21 mouse cellular contexts compared by ENCODE assay signal in the genomic region with DNA sequence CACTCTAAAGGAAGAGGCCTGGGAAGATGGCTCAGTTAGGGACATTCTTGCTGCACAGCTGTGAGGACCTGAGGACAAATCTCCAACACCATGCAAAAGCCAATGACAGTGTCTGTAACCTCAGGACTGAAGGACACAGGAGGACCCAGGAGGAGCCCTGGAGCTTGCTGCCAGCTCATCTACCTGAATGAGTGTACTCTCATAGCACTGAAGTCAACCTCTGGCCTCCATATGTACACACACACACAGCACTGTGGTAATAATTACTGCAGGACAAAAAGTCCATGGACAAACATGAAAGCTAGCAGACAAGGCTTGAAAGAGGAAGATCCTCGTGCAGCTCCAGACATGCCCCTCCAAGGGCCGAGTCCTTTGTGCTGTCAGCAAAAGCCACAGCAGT.
DNase-seq lines count a peak whose midpoint lies in the region; ATAC-seq and TF ChIP-seq lines count a peak whose summit lies in the region.
"Had no signal": no experiment of that assay in that cellular context is flagged by ENCODE, and none has a peak within 500 bp of the region (broad histone marks: within the 10 kb centered on the region; RNA-seq: fewer than 3 reads in every experiment).

No protein-coding gene starts in this region.

- peak; percentile 75 for ATAC-seq in liver, embryonic 16.5 days (ENCODE audit: low read depth)
- no peak for ATAC-seq in liver, embryonic 12.5 days
- ATAC-seq in limb, embryonic 12.5 days (ENCODE audit: insufficient number of reproducible peaks, insufficient read depth, low FRiP score, low TSS enrichment, low read depth), result no peak
- peak; percentile 55; the same call in 1 of the 2 replicates for ATAC-seq in stomach, postnatal 0 days (ENCODE audit: low FRiP score, low TSS enrichment)
- no peak for ATAC-seq in heart, embryonic 12.5 days (ENCODE audit: insufficient number of reproducible peaks, low FRiP score)
- ATAC-seq: forebrain, embryonic 15.5 days had no signal

- no peak overlapping the region for H3K4me2 ChIP-seq in liver, embryonic 16.5 days (ENCODE audit: low read depth, low read length)
- H3K4me2 ChIP-seq in liver, embryonic 12.5 days, result no peak overlapping the region
- H3K4me2 ChIP-seq in limb, embryonic 12.5 days, result peak overlapping the region; percentile 22; the same call in 1 of the 2 replicates
- H3K4me2 ChIP-seq in stomach, postnatal 0 days (replicated peaks; ENCODE audit: low read depth), result no peak overlapping the region
- H3K4me2 ChIP-seq in heart, embryonic 12.5 days, result no peak overlapping the region
- H3K4me2 ChIP-seq: embryonic facial prominence, embryonic 15.5 days; forebrain, embryonic 15.5 days; hindbrain, embryonic 12.5 days had no signal

- H3K4me3 ChIP-seq in liver, embryonic 16.5 days (ENCODE audit: low read depth, low read length), result no peak overlapping the region
- no peak overlapping the region for H3K4me3 ChIP-seq in liver, embryonic 12.5 days
- H3K4me3 ChIP-seq in limb, embryonic 10.5 days, result no peak overlapping the region
- H3K4me3 ChIP-seq in limb, embryonic 12.5 days (replicated peaks), result no peak overlapping the region
- H3K4me3 ChIP-seq in stomach, postnatal 0 days (ENCODE audit: low read depth, low read length), result no peak overlapping the region
- H3K4me3 ChIP-seq in heart, embryonic 12.5 days, result no peak overlapping the region
- H3K4me3 ChIP-seq: embryonic facial prominence, embryonic 15.5 days; erythroblast, embryonic 14.5 days; forebrain, embryonic 10.5 days; forebrain, embryonic 15.5 days; hindbrain, embryonic 12.5 days had no signal

- H3K4me1 ChIP-seq in liver, embryonic 16.5 days (ENCODE audit: control insufficient read depth, low read depth, low read length), result no peaks in the 10 kb centered on the region; the same call in 1 of the 2 replicates
- H3K4me1 ChIP-seq in liver, embryonic 12.5 days, result peaks cover 7% of the 10 kb centered on the region; the same call in 1 of the 2 replicates
- H3K4me1 ChIP-seq in limb, embryonic 10.5 days, result peaks cover 99% of the 10 kb centered on the region
- H3K4me1 ChIP-seq in limb, embryonic 12.5 days (replicated peaks), result peaks cover 95% of the 10 kb centered on the region
- H3K4me1 ChIP-seq in stomach, postnatal 0 days (replicated peaks; ENCODE audit: control insufficient read depth, insufficient read depth), result peaks cover 3% of the 10 kb centered on the region; the same call in 1 of the 2 replicates
- H3K4me1 ChIP-seq in heart, embryonic 12.5 days (replicated peaks), result peaks cover 40% of the 10 kb centered on the region

- peak; percentile 20 for DNase-seq in limb, embryonic 10.5 days (ENCODE audit: low spot score)
- no peak for DNase-seq in stomach, postnatal 0 days (ENCODE audit: low spot score)
- DNase-seq in layer of hippocampus, adult 11-12 months (ENCODE audit: low spot score), result no peak
- DNase-seq: adrenal gland, adult 2 months; adrenal gland, postnatal 25 days; cerebellum, adult 8-10 months; cerebellum, postnatal 14 days; embryo, embryonic 11 days; gastrocnemius, postnatal 36 days; heart, adult 11 months; heart, postnatal 10 days; heart, postnatal 4 days had no signal

- no peaks in the 10 kb centered on the region for H3K27me3 ChIP-seq in liver, embryonic 16.5 days (ENCODE audit: control insufficient read depth, insufficient read depth, low read depth, low read length)
- H3K27me3 ChIP-seq in liver, embryonic 12.5 days (replicated peaks), result no peaks in the 10 kb centered on the region
- no peaks in the 10 kb centered on the region for H3K27me3 ChIP-seq in limb, embryonic 10.5 days (ENCODE audit: low read depth, poor library complexity, severe bottlenecking)
- H3K27me3 ChIP-seq in limb, embryonic 12.5 days, result no peaks in the 10 kb centered on the region
- no peaks in the 10 kb centered on the region for H3K27me3 ChIP-seq in stomach, postnatal 0 days (ENCODE audit: control insufficient read depth, insufficient read depth, low read length)
- H3K27me3 ChIP-seq in heart, embryonic 12.5 days (replicated peaks), result no peaks in the 10 kb centered on the region
- H3K27me3 ChIP-seq: embryonic facial prominence, embryonic 15.5 days; forebrain, embryonic 15.5 days; hindbrain, embryonic 12.5 days had no signal

- no peak overlapping the region for H3K9ac ChIP-seq in liver, embryonic 16.5 days (ENCODE audit: low read depth, low read length)
- H3K9ac ChIP-seq in liver, embryonic 12.5 days, result no peak overlapping the region
- H3K9ac ChIP-seq in limb, embryonic 12.5 days (replicated peaks), result no peak overlapping the region
- H3K9ac ChIP-seq in stomach, postnatal 0 days (ENCODE audit: low read length), result no peak overlapping the region
- no peak overlapping the region for H3K9ac ChIP-seq in heart, embryonic 12.5 days
- H3K9ac ChIP-seq: embryonic facial prominence, embryonic 15.5 days; forebrain, embryonic 15.5 days; hindbrain, embryonic 12.5 days had no signal

- no peaks in the 10 kb centered on the region for H3K9me3 ChIP-seq in liver, embryonic 16.5 days (replicated peaks; ENCODE audit: control insufficient read depth, low read length)
- H3K9me3 ChIP-seq in liver, embryonic 12.5 days (replicated peaks), result no peaks in the 10 kb centered on the region
- no peaks in the 10 kb centered on the region for H3K9me3 ChIP-seq in limb, embryonic 10.5 days (replicated peaks)
- no peaks in the 10 kb centered on the region for H3K9me3 ChIP-seq in limb, embryonic 12.5 days
- H3K9me3 ChIP-seq in stomach, postnatal 0 days (ENCODE audit: control insufficient read depth, low read length), result no peaks in the 10 kb centered on the region
- H3K9me3 ChIP-seq in heart, embryonic 12.5 days (replicated peaks), result no peaks in the 10 kb centered on the region
- H3K9me3 ChIP-seq: embryonic facial prominence, embryonic 15.5 days; forebrain, embryonic 10.5 days; forebrain, embryonic 15.5 days; hindbrain, embryonic 12.5 days had no signal

- WGBS in liver, embryonic 16.5 days (ENCODE audit: insufficient replicate concordance), result 33% methylated on average over 2 of the region's 2 CpGs
- WGBS in liver, embryonic 12.5 days (ENCODE audit: insufficient replicate concordance), result 39% methylated on average over 2 of the region's 2 CpGs
- 67% methylated on average over 2 of the region's 2 CpGs for WGBS in limb, embryonic 10.5 days
- 46% methylated on average over 2 of the region's 2 CpGs for WGBS in limb, embryonic 12.5 days
- 38% methylated on average over 2 of the region's 2 CpGs for WGBS in stomach, postnatal 0 days
- WGBS in heart, embryonic 12.5 days, result 45% methylated on average over 2 of the region's 2 CpGs

- no peak overlapping the region for H3K27ac ChIP-seq in liver, embryonic 16.5 days (ENCODE audit: low read length)
- H3K27ac ChIP-seq in liver, embryonic 12.5 days, result no peak overlapping the region
- H3K27ac ChIP-seq in limb, embryonic 10.5 days, result peak overlapping the region; percentile 75; the same call in 1 of the 2 replicates
- peak overlapping the region; percentile 79 for H3K27ac ChIP-seq in limb, embryonic 12.5 days
- no peak overlapping the region for H3K27ac ChIP-seq in stomach, postnatal 0 days (replicated peaks)
- no peak overlapping the region for H3K27ac ChIP-seq in heart, embryonic 12.5 days (ENCODE audit: poor library complexity, severe bottlenecking)
- H3K27ac ChIP-seq: embryonic facial prominence, embryonic 15.5 days; forebrain, embryonic 10.5 days; forebrain, embryonic 15.5 days; hindbrain, embryonic 12.5 days had no signal

- no peak for TF ChIP-seq CTCF in stomach, postnatal 0 days (IDR thresholded peaks at IDR 0.05; ENCODE audit: low read depth)

- TF ChIP-seq EP300 in stomach, postnatal 0 days (optimal IDR thresholded peaks at IDR 0.05), result no peak

- no peaks in the 10 kb centered on the region for H3K36me3 ChIP-seq in liver, embryonic 16.5 days (ENCODE audit: control insufficient read depth, insufficient read depth)
- no peaks in the 10 kb centered on the region for H3K36me3 ChIP-seq in liver, embryonic 12.5 days
- H3K36me3 ChIP-seq in limb, embryonic 10.5 days, result no peaks in the 10 kb centered on the region
- H3K36me3 ChIP-seq in limb, embryonic 12.5 days, result no peaks in the 10 kb centered on the region
- no peaks in the 10 kb centered on the region for H3K36me3 ChIP-seq in stomach, postnatal 0 days (ENCODE audit: control insufficient read depth, insufficient read depth, low read length)
- no peaks in the 10 kb centered on the region for H3K36me3 ChIP-seq in heart, embryonic 12.5 days
- H3K36me3 ChIP-seq: embryonic facial prominence, embryonic 15.5 days; forebrain, embryonic 10.5 days; forebrain, embryonic 15.5 days; hindbrain, embryonic 12.5 days had no signal

Comparison
In these comparisons a context has a peak if more than half of its experiments do, and no peak if none do; other contexts are left out.
1. ATAC-seq: peak in liver, embryonic 16.5 days (single experiment) and stomach, postnatal 0 days (single experiment); none in liver, embryonic 12.5 days (single experiment), limb, embryonic 12.5 days (single experiment) and heart, embryonic 12.5 days (single experiment).
2. H3K27ac ChIP-seq: peak in limb, embryonic 10.5 days (single experiment) and limb, embryonic 12.5 days (single experiment); none in liver, embryonic 16.5 days (single experiment), liver, embryonic 12.5 days (single experiment), stomach, postnatal 0 days (single experiment) and heart, embryonic 12.5 days (single experiment).